Mouse (Mus musculus): ENCODE measurements around the gene Zfp981. TPM values are rescaled to one million over a fixed set of nuclear protein-coding genes. Genes with fewer than 3 reads are reported as not detected.
"Not testable (repeated sequence)": the region's sequence is repeated elsewhere in the genome, so short reads cannot be mapped to it uniquely, and the experiment has no call there.

Gene Zfp981
- polyA plus RNA-seq, 1 experiment from 2014 or later = 0.19 TPM

- Histone ChIP-seq H3K27ac (ENCODE audit: low read depth, low read length) (no peak overlapping the region), H3K4me3 (ENCODE audit: low read depth, low read length) (no peak overlapping the region), H3K36me3 (ENCODE audit: control insufficient read depth, insufficient read depth, low read length) (no peaks in the 10 kb centered on the region), H3K4me1 (replicated peaks; ENCODE audit: control insufficient read depth, insufficient read depth, low read length) (no peaks in the 10 kb centered on the region), H3K9me3 (ENCODE audit: control insufficient read depth, low read length) (peaks cover 30% of the 10 kb centered on the region), H3K27me3 (ENCODE audit: control insufficient read depth, insufficient read depth, low read length) (no peaks in the 10 kb centered on the region), H3K9ac (ENCODE audit: low read depth, low read length) (no peak overlapping the region), H3K4me2 (replicated peaks; ENCODE audit: low read depth, low read length) (no peak overlapping the region)
- ATAC-seq (ENCODE audit: low FRiP score) (peak; percentile 55), DNase-seq (ENCODE audit: low spot score) (no peak)
Measured at GRCm38 (mm10) chr4:146535883-146536282, 34.1 kb downstream of the Zfp981 start.

GRCm38 (mm10) chr4:146579905-146580873, 78.4 kb downstream of the Zfp981 start:
- not testable (repeated sequence) for H3K27ac ChIP-seq (ENCODE audit: low read depth, low read length); H3K9ac ChIP-seq (ENCODE audit: low read depth, low read length); H3K27me3 ChIP-seq (ENCODE audit: control insufficient read depth, insufficient read depth, low read length); H3K4me1 ChIP-seq (replicated peaks; ENCODE audit: control insufficient read depth, insufficient read depth, low read length); H3K4me3 ChIP-seq (ENCODE audit: low read depth, low read length); H3K9me3 ChIP-seq (ENCODE audit: control insufficient read depth, low read length); H3K4me2 ChIP-seq (replicated peaks; ENCODE audit: low read depth, low read length); H3K36me3 ChIP-seq (ENCODE audit: control insufficient read depth, insufficient read depth, low read length); DNase-seq (ENCODE audit: low spot score)
- 0% methylated on average over 6 of the region's 111 CpGs for WGBS
- peak; percentile 97 for ATAC-seq (ENCODE audit: low FRiP score)

Other genes starting within 250 kb of the Zfp981 start
- 3.6 and 3.9 TPM in 2 replicates for gene Zfp992, start 53.0 kb upstream of the Zfp981 start, polyA plus RNA-seq (2014; fragmentation: Nextera tagmentation; extraction: Ambion mirVana)
- 2.3 and 3.3 TPM in 2 replicates for gene Zfp993, start 108.9 kb downstream of the Zfp981 start, polyA plus RNA-seq (2014; fragmentation: Nextera tagmentation; extraction: Ambion mirVana)

All from hindbrain, embryonic 11.5 days (tissue).